Mouse (Mus musculus) spleen, adult 2 months (tissue): Measurements from ENCODE around the gene Ccna1.

Experiments
- CTCF ChIP-seq: fragments of 200-500 bp; IDR thresholded peaks from 2 replicates; pipeline ENCODE4 v1.5.1; 2011; ENCODE audit warnings: mild to moderate bottlenecking, inconsistent platforms; ENCODE audit not compliant: insufficient read depth, insufficient read length, insufficient replicate concordance; ENCODE audit errors: extremely low read depth
- POLR2A ChIP-seq: fragments of 200-500 bp; IDR thresholded peaks from 2 replicates; pipeline ENCODE4 v1.6.1; 2011; ENCODE audit warnings: low read depth, low read length, inconsistent platforms

DNA sequence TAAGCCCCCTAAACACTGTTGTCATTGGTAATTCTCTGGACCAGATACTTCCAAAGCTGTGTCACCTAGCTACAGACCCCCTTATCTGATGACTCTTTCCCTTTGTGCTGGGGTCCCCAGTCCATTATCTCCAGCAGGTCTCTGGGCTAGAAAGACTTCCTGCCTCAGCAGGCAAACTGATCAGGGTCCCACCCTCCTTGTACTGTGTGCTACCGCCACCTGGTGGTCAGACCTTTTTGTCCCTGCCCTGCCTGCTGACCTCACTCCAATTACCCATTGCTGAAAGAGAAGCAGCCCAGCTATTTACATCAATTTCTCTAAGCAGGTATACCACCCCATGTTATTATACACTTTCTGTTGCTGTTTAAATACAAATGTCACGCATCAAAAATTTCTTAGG is 9.1 kb upstream of the Ccna1 start:
- TF ChIP-seq CTCF: peak; percentile 47; the same call in 1 of the 2 replicates
- no peak for TF ChIP-seq POLR2A
